ENCODE assay signal across 8 mouse cellular contexts in genomic region chr3:131886470-131886869, GRCm38 (mm10).
A peak's percentile ranks its signal among the peaks of the same experiment; 100 is the strongest.
DNase-seq lines count a peak whose midpoint lies in the region; ATAC-seq lines count a peak whose summit lies in the region.

No protein-coding gene starts in this region.

- H3K36me3 ChIP-seq in hindbrain, embryonic 10.5 days = no peaks in the 10 kb centered on the region
- no peaks in the 10 kb centered on the region for H3K36me3 ChIP-seq in hindbrain, embryonic 14.5 days (replicated peaks; ENCODE audit: control insufficient read depth, insufficient read depth)

- no peaks in the 10 kb centered on the region for H3K4me1 ChIP-seq in hindbrain, embryonic 10.5 days (replicated peaks)
- no peaks in the 10 kb centered on the region for H3K4me1 ChIP-seq in hindbrain, embryonic 14.5 days (replicated peaks; ENCODE audit: control insufficient read depth, insufficient read depth, low read length)

- peak; percentile 12 for DNase-seq in hindbrain, embryonic 10.5 days (ENCODE audit: low spot score)
- DNase-seq in hindbrain, embryonic 14.5 days (ENCODE audit: low spot score) = no peak
- peak; percentile 57 for DNase-seq in A20 (ENCODE audit: low read depth, low spot score)
- DNase-seq in ZHBTc4 (ENCODE audit: low read depth, low spot score) = peak; percentile 75
- DNase-seq in induced T-regulatory cell, adult 2 months (ENCODE audit: low read depth) = peak; percentile 5
- peak; percentile 15 for DNase-seq in thymus, postnatal 25 days
- DNase-seq in frontal cortex, postnatal 14 days (ENCODE audit: low spot score in 2 of 2) = no peak
- DNase-seq in layer of hippocampus, postnatal 14 days (ENCODE audit: low spot score in 2 of 2) = no peak

- no peak for ATAC-seq in hindbrain, embryonic 14.5 days (ENCODE audit: low FRiP score)

- H3K4me2 ChIP-seq in hindbrain, embryonic 14.5 days (replicated peaks) = no peak overlapping the region

- H3K4me3 ChIP-seq in hindbrain, embryonic 10.5 days = no peak overlapping the region
- H3K4me3 ChIP-seq in hindbrain, embryonic 14.5 days (replicated peaks; ENCODE audit: low read length) = no peak overlapping the region

- H3K27ac ChIP-seq in hindbrain, embryonic 10.5 days = no peak overlapping the region
- H3K27ac ChIP-seq in hindbrain, embryonic 14.5 days = no peak overlapping the region

- 88% methylated on average over 5 of the region's 5 CpGs for WGBS in hindbrain, embryonic 10.5 days
- 87% methylated on average over 5 of the region's 5 CpGs for WGBS in hindbrain, embryonic 14.5 days

- H3K9me3 ChIP-seq in hindbrain, embryonic 10.5 days = no peaks in the 10 kb centered on the region
- no peaks in the 10 kb centered on the region for H3K9me3 ChIP-seq in hindbrain, embryonic 14.5 days (ENCODE audit: control insufficient read depth, low read length)

- H3K9ac ChIP-seq in hindbrain, embryonic 14.5 days = no peak overlapping the region

- H3K27me3 ChIP-seq in hindbrain, embryonic 10.5 days (ENCODE audit: insufficient read depth, poor library complexity, severe bottlenecking) = no peaks in the 10 kb centered on the region
- H3K27me3 ChIP-seq in hindbrain, embryonic 14.5 days (ENCODE audit: control insufficient read depth, insufficient read depth, low read length) = no peaks in the 10 kb centered on the region

Comparison
In these comparisons a context has a peak if more than half of its experiments do, and no peak if none do; other contexts are left out.
1. DNase-seq: peak in hindbrain, embryonic 10.5 days (single experiment), A20 (single experiment), ZHBTc4 (single experiment), induced T-regulatory cell, adult 2 months (single experiment) and thymus, postnatal 25 days (single experiment); none in hindbrain, embryonic 14.5 days (single experiment), frontal cortex, postnatal 14 days (0 of 2) and layer of hippocampus, postnatal 14 days (0 of 2).